Mouse (Mus musculus): ENCODE measurements around the gene Igdcc4. TPM values are rescaled to one million over a fixed set of nuclear protein-coding genes. Genes with fewer than 3 reads are reported as not detected.

The Igdcc4 gene
- polyA plus RNA-seq, 1 experiment from 2014 or later, result 15.7 TPM

DNA sequence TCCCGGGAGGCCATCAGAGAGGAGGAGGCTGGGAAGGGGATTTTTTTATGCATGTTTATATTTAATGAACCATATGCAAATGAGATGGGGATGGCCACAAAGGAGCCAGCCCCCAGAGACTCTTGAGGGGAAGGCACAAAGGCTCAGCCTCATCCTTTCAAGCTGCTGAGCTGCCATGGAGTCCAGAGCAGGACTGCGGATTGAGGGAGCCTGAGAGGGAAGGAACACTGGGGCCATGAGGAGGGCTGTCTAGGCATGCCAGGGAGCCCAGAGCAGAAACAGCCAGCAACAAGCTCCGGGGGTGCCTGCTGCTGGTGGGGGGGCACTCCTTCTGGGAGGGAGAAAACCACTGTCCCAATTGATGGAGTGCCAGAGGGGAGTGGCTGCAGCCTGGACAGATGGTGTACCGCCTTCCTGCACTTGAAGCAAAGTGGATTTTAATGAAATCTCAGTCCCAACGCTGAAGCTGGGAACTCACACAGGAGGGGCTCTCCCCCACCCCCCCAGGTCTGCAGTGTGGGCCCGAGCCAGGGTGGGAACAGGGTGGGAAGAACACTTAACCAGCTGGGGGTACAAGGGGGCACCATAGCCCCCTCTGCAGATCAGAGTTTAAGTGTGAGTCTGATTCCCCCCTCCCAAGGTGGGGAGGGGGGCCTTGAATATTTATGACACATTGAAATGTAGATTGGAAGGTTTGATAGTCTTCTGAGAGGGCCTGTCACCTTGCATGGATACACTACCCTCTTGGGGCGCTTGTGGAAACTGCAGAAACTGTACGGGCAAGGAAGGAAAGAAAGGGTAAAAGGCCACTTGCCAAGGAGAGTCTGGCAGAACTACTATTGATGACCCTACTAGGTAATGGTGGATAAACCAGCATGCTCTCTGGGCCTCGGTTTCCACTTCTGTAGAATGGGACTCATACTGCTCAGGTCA is 74.9 kb downstream of the Igdcc4 start:
- no peak for ATAC-seq (ENCODE audit: insufficient number of reproducible peaks, insufficient read depth, low FRiP score, low TSS enrichment, low read depth)
- no peak overlapping the region for H3K4me2 ChIP-seq
- peaks cover 82% of the 10 kb centered on the region for H3K27me3 ChIP-seq
- H3K27ac ChIP-seq, result peak overlapping the region; percentile 46
- no peak overlapping the region for H3K9ac ChIP-seq (replicated peaks)
- H3K4me1 ChIP-seq (replicated peaks), result peaks cover 64% of the 10 kb centered on the region
- WGBS, result 25% methylated on average over 9 of the region's 9 CpGs
- H3K9me3 ChIP-seq, result no peaks in the 10 kb centered on the region
- no peak overlapping the region for H3K4me3 ChIP-seq (replicated peaks)
- no peaks in the 10 kb centered on the region for H3K36me3 ChIP-seq

DNA sequence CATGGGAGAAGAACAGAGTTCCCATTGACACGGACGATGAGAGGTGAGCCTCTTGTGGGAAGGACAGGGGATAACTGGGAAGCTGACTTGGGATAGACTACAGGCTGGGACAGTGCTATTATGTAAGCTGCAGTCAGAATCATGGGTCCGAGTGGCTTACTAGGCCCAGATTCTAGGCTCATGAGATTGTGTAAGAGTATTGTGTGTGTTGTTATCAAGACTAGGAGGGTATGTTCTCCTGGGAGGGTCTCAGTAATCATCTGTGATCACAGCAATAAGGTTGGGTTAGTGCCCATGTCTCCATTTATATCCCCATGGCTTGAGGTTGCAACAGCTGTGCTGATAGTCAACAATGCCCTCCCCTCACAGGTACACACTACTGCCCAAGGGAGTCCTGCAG is 76.2 kb downstream of the Igdcc4 start:
- Histone ChIP-seq H3K4me1 (replicated peaks) (peaks cover 63% of the 10 kb centered on the region), H3K4me3 (replicated peaks) (no peak overlapping the region), H3K36me3 (peaks cover 12% of the 10 kb centered on the region), H3K9ac (replicated peaks) (no peak overlapping the region), H3K4me2 (no peak overlapping the region), H3K27ac (no peak overlapping the region), H3K9me3 (no peaks in the 10 kb centered on the region), H3K27me3 (peaks cover 84% of the 10 kb centered on the region)
- ATAC-seq (ENCODE audit: insufficient number of reproducible peaks, insufficient read depth, low FRiP score, low TSS enrichment, low read depth), result no peak
- WGBS, result 79% methylated on average over 3 of the region's 3 CpGs

DNA sequence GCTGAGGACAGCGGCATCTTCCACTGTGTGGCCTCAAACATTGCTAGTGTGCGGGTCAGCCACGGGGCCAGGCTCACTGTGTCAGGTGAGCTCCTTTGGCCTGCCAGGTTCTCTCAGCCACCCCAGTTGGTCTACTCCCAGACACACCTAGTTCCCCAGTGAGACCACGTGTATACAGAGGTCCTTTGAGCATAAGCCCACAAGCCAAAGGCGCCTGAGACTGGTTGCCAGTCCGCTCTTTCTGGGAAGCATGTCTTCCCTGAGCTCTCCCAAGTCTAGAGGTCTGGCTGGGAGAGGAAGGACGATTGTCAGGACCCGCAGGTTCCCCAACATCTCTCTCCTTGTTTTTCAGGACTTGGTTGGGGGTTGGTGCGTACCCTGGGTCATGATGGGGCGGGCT is 76.6 kb downstream of the Igdcc4 start:
- Histone ChIP-seq H3K9ac (replicated peaks) (peak overlapping the region; percentile 34; the same call in 1 of the 2 replicates), H3K4me1 (replicated peaks) (peaks cover 59% of the 10 kb centered on the region)

GRCm38 (mm10) chr9:65178336-65179213 is 77.3 kb downstream of the Igdcc4 start:
- Histone ChIP-seq H3K4me3 (replicated peaks) (no peak overlapping the region), H3K4me1 (replicated peaks) (peaks cover 59% of the 10 kb centered on the region), H3K27ac (no peak overlapping the region), H3K4me2 (peak overlapping the region; percentile 36), H3K9ac (replicated peaks) (peak overlapping the region; percentile 34), H3K36me3 (peaks cover 12% of the 10 kb centered on the region), H3K9me3 (no peaks in the 10 kb centered on the region), H3K27me3 (peaks cover 76% of the 10 kb centered on the region)
- WGBS, result 9% methylated on average over 22 of the region's 22 CpGs
- peak; percentile 26; the same call in 1 of the 2 replicates for ATAC-seq (ENCODE audit: insufficient number of reproducible peaks, insufficient read depth, low FRiP score, low TSS enrichment, low read depth)

More for the DNA sequence above, 76.6 kb downstream of the Igdcc4 start:
- peaks cover 12% of the 10 kb centered on the region for H3K36me3 ChIP-seq
- H3K27me3 ChIP-seq, result peaks cover 83% of the 10 kb centered on the region
- H3K4me2 ChIP-seq, result no peak overlapping the region
- 58% methylated on average over 10 of the region's 10 CpGs for WGBS
- no peaks in the 10 kb centered on the region for H3K9me3 ChIP-seq
- no peak for ATAC-seq (ENCODE audit: insufficient number of reproducible peaks, insufficient read depth, low FRiP score, low TSS enrichment, low read depth)
- no peak overlapping the region for H3K4me3 ChIP-seq (replicated peaks)
- H3K27ac ChIP-seq, result no peak overlapping the region

GRCm38 (mm10) chr9:65179817-65180624 is 78.7 kb downstream of the Igdcc4 start:
- Histone ChIP-seq H3K9ac (replicated peaks) (no peak overlapping the region), H3K27ac (no peak overlapping the region), H3K36me3 (peaks cover 16% of the 10 kb centered on the region), H3K4me3 (replicated peaks) (no peak overlapping the region), H3K27me3 (peaks cover 75% of the 10 kb centered on the region), H3K4me1 (replicated peaks) (peaks cover 57% of the 10 kb centered on the region), H3K4me2 (peak overlapping the region; percentile 27; the same call in 1 of the 2 replicates), H3K9me3 (no peaks in the 10 kb centered on the region)
- 21% methylated on average over 17 of the region's 17 CpGs for WGBS
- ATAC-seq (ENCODE audit: insufficient number of reproducible peaks, insufficient read depth, low FRiP score, low TSS enrichment, low read depth), result no peak

Other genes starting within 250 kb of the Igdcc4 start
- 0.08 and 0.09 TPM in 2 replicates for gene Slc24a1, start 149.9 kb upstream of the Igdcc4 start, polyA plus RNA-seq (2016; fragmentation: Nextera tagmentation; extraction: Ambion mirVana)
- 60.2 and 65.5 TPM in 2 replicates for gene Ints14, start 140.6 kb upstream of the Igdcc4 start, polyA plus RNA-seq (2016; fragmentation: Nextera tagmentation; extraction: Ambion mirVana)
- gene Hacd3, start 79.8 kb upstream of the Igdcc4 start, polyA plus RNA-seq (2016; fragmentation: Nextera tagmentation; extraction: Ambion mirVana), result 103 and 104 TPM in 2 replicates
- gene Dpp8, start 69.1 kb upstream of the Igdcc4 start, polyA plus RNA-seq (2016; fragmentation: Nextera tagmentation; extraction: Ambion mirVana), result 44.7 and 50.1 TPM in 2 replicates
- 6.2 and 6.4 TPM in 2 replicates for gene Igdcc3, start 39.7 kb downstream of the Igdcc4 start, polyA plus RNA-seq (2016; fragmentation: Nextera tagmentation; extraction: Ambion mirVana)
- gene Parp16, start 93.9 kb downstream of the Igdcc4 start, polyA plus RNA-seq (2016; fragmentation: Nextera tagmentation; extraction: Ambion mirVana), result 8.2 and 8.7 TPM in 2 replicates
- 0.54 and 0.63 TPM in 2 replicates for gene Cilp, start 163.7 kb downstream of the Igdcc4 start, polyA plus RNA-seq (2016; fragmentation: Nextera tagmentation; extraction: Ambion mirVana)
- gene Clpx, start 192.8 kb downstream of the Igdcc4 start, polyA plus RNA-seq (2016; fragmentation: Nextera tagmentation; extraction: Ambion mirVana), result 60.0 and 60.8 TPM in 2 replicates
- 17.0 and 18.3 TPM in 2 replicates for gene Pdcd7, start 244.6 kb downstream of the Igdcc4 start, polyA plus RNA-seq (2016; fragmentation: Nextera tagmentation; extraction: Ambion mirVana)